Mouse (Mus musculus) spleen, adult 10 weeks (tissue): Measurements from ENCODE around the gene Gm10053. TPM values are rescaled to one million over a fixed set of nuclear protein-coding genes. Genes with fewer than 3 reads are reported as not detected.

ENCODE experiments used
- polyA plus RNA-seq: library from polyadenylated mRNA; stranded (reverse); fragments of 350-450 nt; fragmentation: Illumina TruSeq; extraction: RNeasy Lipid Tissue Mini Kit (QIAGEN cat#74804); gene quantifications from one replicate; pipeline ENCODE4 v1.2.3, GENCODE M21; 2015; ENCODE audit warnings: low replicate concordance; ENCODE audit not compliant: insufficient read depth

Gm10053 gene
- polyA plus RNA-seq, result 104 TPM

GRCm38 (mm10) chr19:24875129-24875870, at the start of gene Gm10053:
Gene Gm10053, plus strand, starts transcription at chr19:24875686.

GRCm38 (mm10) chr19:24861612-24862451, 13.7 kb upstream of the Gm10053 start, which contains the start of gene Pgm5:
Gene Pgm5, minus strand, starts transcription at chr19:24861855.

GRCm38 (mm10) chr19:24900581-24901220, 25.2 kb downstream of the Gm10053 start, which contains the start of gene Foxd4:
Gene Foxd4, minus strand, starts transcription at chr19:24901197.

Other genes starting within 250 kb of the Gm10053 start
- 0.11 TPM for gene Tmem252, start 201.7 kb upstream of the Gm10053 start, polyA plus RNA-seq
- 0.95 TPM for gene Pgm5, start 13.8 kb upstream of the Gm10053 start, polyA plus RNA-seq
- gene Foxd4, start 25.5 kb downstream of the Gm10053 start, polyA plus RNA-seq, result not detected
- 15.1 TPM for gene Cbwd1, start 85.9 kb downstream of the Gm10053 start, polyA plus RNA-seq
- 63.4 TPM for gene Dock8, start 123.8 kb downstream of the Gm10053 start, polyA plus RNA-seq